Mouse (Mus musculus) megakaryocyte, embryonic 14.5 days (primary cell): Measurements from ENCODE around the gene Itga9.

Experiments
- FLI1 ChIP-seq: IDR thresholded peaks from 2 replicates; pipeline ENCODE4 v1.6.1; 2012; ENCODE audit warnings: low read length, inconsistent platforms, mixed read lengths
- GATA1 ChIP-seq: IDR thresholded peaks from 3 replicates; pipeline ENCODE4 v1.6.1; 2012; ENCODE audit warnings: mixed read lengths, low read length, inconsistent platforms, borderline replicate concordance

GRCm38 (mm10) chr9:118739071-118739470 is 132.6 kb downstream of the Itga9 start:
- TF ChIP-seq FLI1 (no peak), GATA1 (no peak)
